Mouse (Mus musculus): ENCODE data around the gene Gab2.

Gab2 gene

DNA sequence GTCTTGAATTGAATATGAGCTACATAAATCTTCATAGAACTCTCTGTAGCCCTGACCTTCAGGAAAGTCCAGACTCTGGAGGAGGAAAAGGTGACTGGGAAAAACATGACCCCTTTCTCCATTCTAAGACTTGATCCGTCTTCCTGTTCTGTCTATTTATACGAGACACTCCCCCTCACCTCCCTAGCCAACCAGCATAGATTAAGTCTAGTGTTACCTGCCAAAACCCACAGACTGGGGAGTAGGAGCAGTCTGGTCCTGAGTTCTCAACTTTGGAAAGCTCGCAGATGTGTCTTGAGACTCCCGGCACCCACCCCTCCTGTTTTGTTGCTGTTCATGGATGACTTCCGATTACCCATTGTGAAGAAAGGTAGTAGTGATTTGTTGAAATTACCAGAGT lies 166.8 kb downstream of the Gab2 start:
- DNase-seq (ENCODE audit: low read depth, low spot score), result no peak

DNA sequence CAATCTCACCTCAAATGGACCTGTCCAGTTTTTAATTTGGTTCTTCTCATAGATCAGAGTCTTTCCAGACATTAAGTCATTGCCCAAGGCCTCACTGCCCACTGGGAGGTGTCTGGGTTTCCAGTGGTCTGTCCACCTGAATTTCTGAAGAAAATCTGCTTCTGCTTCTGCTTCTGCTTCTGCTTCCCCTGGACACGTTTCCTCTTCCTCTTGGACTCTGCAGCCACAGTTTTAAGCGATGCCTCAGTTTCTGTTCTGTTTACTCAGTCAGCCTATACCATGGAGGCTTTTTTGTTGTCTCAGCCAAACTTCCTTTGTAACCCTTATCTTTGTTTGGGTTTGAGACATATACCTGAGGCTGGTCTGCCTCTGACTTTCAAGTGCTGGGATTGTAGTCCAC lies 170.3 kb downstream of the Gab2 start:
- DNase-seq (ENCODE audit: low read depth, low spot score), result no peak

DNA sequence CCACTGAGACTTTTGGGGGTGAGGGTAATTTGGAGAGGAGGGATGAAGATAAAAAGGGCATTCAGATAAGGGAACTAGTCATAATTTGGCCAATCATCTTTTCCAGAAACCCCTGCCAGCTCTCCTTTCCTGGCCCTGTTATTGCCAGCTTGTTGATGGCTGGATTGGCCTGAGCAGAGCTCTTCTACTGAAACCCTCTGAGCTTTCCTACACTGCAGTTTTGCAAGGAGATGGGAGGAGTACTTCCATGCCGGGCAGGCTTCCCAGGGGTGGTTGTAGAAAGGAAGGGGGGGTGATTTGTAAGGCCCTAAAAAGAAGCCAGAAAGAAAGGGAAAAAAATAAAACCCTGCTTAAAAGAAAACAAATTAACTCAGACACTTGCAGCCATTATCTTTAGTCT lies 181.2 kb downstream of the Gab2 start:
- DNase-seq (ENCODE audit: low read depth, low spot score), result no peak

DNA sequence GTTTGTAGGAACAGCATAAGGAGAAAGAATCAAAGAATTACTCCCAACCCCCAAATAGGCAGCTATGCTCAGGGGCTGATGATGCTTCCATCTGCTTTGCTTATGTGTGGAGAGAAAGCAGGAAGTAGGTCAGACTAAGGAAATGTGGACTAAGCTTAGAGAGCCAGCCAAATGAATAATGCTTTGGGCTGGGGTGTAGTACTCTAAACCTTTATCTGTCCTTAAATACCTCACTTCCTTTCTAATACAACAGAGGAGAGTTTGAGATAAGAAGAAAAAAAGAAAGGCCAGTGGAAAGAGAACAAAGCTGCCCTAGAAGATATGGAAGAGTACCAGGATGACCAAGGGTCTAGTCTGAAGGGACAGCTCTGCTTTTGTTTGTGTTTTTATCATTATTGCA lies 189.0 kb downstream of the Gab2 start:
- no peak for DNase-seq (ENCODE audit: low read depth, low spot score)

DNA sequence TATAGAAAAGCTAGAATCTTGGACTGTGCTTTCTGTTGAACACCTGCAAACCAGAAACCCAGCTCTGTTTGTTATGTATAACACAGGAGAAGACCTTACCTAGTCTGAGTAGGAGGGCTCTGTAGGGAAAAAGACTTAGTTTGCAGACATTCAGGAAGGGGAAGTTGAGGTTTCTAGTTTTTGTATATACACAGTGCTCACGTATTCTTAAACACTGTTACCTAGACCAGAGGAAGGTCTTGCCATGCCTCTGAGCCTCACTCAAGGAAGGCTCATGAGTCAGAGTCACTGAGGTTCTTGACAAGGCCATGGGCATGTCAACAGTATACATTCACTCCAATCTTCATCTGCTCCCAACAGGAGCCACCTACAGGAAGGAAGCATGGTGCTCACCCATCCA lies 189.7 kb downstream of the Gab2 start:
- DNase-seq (ENCODE audit: low read depth, low spot score), result no peak

DNA sequence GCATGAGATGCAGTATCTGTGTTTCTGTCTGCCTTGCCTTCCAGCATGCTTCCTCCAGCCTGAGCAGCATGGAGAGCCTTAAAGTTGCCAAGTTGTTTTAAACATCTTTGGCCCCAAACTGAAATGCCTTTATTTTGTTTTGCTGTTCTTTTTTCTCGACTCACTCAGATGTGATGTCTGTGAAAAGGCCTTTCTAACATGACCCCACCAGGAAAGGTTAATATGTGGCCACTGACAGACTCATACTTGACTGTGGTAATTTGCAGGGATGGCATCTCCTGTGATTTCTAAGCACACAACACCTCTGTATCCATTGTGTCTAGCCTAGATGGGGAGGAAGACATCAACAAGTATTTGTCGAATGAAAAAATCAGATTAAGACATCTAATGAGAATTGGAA lies 215.6 kb downstream of the Gab2 start:
- no peak for DNase-seq (ENCODE audit: low read depth, low spot score)

DNA sequence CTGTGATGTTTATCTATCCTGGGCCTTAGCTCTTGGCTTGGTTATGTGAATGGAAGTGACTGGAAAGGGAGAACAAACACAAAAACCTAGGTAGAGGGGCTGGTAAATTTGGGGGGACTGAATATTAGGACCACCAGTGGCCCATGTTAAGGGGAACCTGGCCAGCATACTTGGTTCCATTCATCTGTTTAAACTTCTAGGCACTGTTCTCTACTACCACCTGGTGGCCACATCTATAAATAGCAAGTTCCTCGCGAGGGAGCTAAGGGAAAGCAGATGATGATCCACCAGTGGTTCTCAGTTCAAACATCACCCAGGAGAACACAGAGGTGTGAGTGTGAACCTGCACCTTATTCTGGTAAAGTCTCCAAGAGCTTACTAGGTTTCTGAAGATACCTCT lies 216.1 kb downstream of the Gab2 start:
- DNase-seq (ENCODE audit: low read depth, low spot score), result peak; percentile 55

DNA sequence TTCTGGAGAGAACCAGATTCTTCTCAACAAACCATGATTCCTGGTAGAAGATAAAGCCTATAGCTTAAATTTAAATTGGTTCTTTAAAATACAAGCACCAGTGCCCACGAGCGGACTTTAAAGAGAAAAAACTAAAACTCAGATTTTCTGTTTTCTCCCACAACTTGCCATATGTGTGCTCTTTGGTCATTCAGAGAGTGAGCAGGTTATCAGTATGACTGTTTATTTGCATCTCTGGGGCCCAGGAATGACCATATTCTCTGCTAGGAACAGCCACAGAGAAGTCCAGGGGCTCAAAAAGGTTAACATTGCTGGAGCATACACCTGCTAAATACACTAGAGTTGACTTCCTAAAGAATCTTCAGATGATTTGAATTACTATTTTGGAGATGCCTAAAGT lies 216.9 kb downstream of the Gab2 start:
- DNase-seq (ENCODE audit: low read depth, low spot score), result no peak

DNA sequence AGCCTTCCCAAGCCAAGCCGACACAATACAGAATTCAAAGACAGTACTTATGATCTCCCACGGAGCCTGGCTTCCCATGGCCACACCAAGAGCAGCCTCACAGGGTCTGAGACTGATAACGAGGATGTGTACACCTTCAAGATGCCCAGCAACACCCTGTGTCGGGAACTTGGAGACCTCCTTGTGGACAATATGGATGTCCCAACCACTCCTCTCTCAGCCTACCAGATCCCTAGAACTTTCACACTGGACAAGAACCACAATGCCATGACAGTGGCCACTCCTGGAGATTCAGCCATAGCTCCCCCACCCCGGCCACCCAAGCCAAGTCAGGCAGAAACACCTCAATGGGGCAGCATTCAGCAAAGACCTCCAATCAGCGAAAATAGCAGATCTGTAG lies 217.6 kb downstream of the Gab2 start:
- DNase-seq (ENCODE audit: low read depth, low spot score), result no peak

DNA sequence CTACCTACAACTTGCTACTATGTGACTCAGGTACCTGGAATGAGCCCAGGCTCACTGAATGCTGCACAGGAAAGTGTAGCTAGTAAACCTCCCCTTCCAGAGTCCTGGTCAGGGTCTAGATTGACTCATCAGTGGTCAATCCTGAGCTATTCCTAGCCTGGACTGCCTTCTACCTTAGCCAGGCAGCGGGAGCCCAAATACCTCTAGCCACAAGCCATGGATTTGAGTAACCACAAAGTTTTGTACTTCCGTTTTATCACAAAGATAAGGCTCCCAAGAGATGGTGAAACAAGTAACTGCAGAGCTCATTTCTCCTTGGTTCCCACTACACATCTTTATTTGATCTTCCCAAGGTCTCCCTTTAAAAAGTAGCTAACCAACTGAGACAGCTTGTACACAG lies 219.5 kb downstream of the Gab2 start:
- no peak for DNase-seq (ENCODE audit: low read depth, low spot score)

DNA sequence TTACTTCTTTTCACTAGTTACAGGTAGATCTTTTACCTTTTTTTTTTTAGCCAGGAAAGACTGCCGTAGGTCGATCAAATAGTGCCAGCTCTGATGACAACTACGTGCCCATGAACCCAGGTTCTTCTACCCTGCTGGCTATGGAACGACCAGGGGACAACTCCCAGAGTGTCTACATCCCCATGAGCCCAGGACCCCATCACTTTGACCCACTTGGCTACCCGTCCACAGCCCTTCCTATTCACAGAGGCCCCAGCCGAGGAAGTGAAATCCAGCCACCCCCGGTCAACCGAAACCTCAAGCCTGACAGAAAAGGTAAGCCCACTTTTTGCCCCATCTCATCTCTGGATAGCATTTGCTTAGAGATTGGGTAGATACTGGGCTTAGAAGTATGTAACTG lies 219.9 kb downstream of the Gab2 start:
- DNase-seq (ENCODE audit: low read depth, low spot score), result no peak

DNA sequence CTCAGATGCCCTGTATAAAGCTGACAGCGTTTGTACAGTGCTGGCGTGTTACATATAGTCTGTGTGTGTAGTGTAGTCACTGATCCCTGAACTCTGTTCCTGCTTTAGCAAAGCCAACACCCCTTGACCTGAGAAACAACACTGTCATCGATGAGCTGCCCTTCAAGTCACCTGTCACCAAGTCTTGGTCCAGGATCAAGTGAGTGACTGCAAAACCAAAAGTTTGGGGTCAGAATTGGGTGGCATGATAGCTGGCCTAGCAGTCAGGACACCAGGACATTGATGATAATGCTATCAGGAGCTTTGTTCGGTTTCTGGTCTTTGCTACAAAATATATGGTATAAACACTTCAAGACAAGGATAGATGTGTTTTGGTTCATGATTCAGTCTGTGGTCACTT lies 220.9 kb downstream of the Gab2 start:
- no peak for DNase-seq (ENCODE audit: low read depth, low spot score)

DNA sequence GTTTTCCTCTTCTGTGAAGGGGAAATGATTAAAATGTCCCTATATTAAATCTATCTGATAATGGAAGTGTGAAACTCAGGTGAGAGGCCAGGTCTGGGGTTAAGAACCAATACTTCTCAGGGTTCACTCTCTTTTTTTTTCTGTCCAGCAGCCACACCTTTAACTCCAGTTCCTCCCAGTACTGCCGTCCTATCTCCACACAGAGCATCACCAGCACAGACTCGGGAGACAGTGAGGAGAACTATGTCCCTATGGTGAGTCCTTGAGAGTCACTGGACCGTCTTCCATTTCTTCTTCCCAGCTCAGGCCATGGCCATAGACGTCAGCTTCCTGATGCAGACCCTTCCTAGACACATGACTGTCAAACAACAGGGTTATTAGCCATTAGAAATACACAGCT lies 221.5 kb downstream of the Gab2 start:
- no peak for DNase-seq (ENCODE audit: low read depth, low spot score)

DNA sequence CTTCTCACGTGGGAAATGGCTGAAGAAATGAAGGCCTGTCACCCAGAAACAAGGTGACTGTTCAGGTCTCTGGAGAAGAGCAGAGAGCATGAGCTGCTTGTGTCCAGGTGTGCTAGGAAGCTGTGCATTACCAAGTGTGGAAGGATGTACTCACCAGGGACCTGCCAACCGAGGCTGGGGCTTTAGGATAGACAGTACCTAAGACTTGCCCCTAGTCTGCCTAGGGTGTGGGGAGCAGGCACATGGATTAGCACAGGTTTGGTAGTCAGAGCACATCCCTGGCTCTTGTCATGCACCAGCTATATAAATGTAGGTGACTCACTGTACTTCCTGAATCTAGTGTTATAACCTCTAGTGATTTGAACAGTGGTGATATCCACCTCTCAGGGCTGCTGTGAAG lies 222.2 kb downstream of the Gab2 start:
- DNase-seq (ENCODE audit: low read depth, low spot score), result no peak

DNA sequence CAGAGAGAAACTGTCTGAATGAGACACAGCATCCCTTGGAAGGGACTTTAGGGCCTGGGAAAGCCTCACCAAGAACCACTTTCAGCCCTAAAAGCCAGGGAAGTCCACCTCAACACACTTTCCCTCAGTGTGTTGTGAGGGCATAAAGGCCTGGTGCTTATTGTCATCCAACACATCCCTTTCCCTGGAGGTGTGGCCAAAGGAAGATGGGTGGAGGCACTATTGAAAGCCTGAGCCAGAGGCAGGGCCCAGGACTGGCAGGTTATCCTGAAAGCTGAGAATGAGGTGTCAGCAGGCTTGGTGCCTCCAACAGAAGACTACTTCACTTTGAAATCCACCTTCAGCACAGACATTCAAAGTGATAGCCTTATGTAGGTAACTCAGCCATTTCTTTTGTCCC lies 223.1 kb downstream of the Gab2 start:
- DNase-seq (ENCODE audit: low read depth, low spot score), result no peak

DNA sequence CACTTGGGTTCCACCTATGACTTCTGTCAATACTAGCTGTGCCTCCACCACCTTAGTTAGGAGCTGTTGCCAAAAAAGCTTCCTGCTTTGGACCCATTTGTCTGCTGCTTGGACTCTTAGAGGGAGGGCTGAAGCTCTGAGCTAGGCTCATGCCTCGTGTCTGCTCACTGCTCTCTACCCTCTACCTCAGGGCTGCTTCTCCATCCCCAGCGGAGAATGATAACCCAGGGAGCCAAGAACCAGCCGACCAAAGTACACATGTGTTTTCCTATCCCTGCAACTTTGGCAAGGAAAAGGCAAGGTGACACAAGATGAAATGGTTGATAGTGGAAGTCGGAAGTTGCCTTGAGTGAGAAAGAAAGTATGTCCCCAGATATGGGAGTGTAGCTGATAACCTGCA lies 223.8 kb downstream of the Gab2 start:
- no peak for DNase-seq (ENCODE audit: low read depth, low spot score)

DNA sequence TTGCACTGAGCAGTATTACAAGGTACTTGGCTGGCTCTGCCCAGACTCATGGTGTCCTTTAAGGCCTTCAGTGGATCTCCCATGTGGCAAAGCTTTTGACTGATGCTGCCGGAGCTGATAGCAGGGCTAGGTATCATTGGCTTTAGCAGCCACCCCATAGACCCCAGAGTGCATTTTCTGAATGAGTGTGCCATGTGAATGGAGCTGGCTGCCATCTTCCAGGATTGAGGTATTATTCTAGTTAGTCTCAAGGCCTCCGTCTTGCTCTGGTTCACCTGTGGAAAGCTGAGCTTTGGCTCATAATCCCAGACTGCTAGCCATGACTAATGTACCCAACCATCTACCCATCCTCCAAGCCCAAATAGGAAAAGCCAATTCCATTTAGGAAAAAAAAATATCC lies 225.4 kb downstream of the Gab2 start:
- DNase-seq (ENCODE audit: low read depth, low spot score), result no peak

DNA sequence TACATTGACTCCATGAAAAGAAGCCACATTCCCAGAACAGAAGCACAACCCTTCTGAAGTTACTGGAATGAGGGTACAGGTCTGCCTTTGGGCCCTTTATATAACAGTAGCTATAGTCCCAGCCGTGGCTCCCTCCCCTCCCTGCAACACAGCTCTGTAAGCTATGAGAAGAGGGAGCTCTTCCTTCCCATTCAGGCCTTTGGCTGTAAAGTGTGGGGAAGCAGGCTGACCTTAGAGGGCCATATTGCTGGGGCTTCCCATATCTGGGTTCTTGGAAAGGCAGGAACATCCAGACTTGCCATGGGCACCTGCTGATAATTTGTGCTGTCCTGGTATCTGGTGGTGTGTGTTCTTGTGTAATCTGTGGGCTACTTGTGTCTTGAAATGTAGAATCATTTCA lies 226.2 kb downstream of the Gab2 start:
- DNase-seq (ENCODE audit: low read depth, low spot score), result no peak

DNA sequence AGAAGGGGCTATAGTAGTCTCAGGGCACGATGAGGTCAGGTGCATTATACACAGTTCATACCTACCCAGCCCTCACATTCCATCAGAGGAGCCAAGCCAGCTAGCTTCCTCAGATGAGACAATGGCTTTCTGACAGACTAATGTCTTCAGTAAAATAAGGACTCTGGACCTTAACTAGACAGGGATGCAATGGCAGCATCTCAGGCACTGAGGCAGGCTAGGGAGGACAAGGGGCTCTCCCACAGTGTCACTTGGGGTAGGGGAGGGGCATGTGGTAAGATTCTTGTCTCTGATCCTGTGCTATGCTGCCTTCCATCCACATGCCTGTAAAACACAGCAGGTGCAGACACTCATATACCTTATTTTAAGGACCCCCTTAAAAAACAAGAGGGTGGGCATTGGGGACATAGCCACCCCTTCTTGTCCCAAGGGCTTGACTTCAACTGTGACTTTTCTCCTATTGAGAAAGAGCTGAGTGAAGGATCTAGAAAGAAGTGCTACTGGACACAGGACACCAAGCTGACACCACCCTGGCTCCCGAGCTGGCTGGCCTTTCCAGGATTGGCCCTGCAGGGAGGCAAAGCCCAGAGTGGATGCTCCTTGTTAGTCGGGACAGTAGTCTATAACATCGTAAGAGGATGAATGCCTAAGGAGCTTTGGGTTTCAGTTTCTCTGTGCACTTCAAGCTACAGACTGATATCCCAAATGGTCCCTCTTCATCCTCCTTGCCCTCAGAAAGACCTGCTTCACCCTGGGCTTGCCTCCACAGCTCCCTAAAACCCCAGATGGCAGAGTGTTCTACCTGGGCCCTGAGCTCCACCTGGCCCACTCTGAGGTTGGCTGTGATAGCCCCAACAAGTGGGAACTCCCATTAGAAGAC lies 228.3 kb downstream of the Gab2 start:
- DNase-seq (ENCODE audit: low read depth, low spot score), result no peak

DNA sequence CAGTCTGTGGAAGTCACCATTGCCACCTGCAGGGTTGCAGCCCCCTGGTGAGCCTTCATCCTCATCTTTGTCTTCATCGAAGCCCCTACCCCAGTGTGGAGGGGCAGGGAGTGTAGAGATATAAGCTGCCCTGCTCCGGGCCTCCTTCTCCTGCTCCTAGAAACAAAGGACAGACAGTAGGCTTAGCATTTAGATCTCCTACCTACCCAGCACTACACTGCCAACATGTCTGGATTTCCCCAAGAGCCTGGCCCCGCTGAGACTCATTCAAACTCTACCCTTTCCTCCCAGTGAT lies 228.9 kb downstream of the Gab2 start:
- DNase-seq (ENCODE audit: low read depth, low spot score), result no peak

DNA sequence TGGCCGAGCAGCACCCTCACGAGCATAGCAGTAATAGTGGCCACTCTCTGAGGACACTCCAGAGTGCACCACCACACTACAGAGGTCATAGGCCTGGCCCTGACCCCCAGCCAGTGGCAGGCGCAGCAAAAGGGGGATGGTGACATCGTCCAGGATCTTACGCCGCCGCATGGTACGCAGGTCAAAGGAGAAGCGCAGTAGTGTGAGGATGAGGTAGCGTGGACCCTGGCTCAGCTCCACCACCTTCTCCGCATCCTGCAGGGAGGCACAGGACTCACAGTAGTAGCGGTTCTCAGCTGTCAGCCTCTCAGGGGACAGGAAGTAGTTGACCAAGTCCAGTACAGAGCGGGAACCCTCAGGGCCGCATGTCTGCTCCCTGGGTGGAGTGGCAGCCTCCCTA lies 230.2 kb downstream of the Gab2 start:
- no peak for DNase-seq (ENCODE audit: low read depth, low spot score)

DNA sequence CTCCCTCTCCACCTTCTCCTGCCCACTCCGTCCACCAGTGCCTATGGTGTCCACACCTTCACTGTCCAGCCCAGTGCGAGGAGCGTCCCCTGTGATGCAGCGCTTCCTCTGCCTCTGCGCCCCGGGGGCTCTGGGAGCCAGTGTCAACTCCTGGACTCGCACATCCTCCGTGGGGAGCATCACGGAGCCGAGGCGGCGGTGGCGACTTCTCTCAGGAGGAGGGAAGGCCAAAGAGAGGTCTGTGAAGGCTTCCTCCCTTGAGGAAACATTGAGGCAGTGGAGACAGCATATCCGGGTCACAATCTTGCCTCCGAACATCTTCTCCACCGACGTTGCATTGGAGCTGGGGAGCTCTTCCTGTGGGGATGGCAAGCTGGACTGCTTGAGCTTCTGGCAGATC lies 230.8 kb downstream of the Gab2 start:
- no peak for DNase-seq (ENCODE audit: low read depth, low spot score)

DNA sequence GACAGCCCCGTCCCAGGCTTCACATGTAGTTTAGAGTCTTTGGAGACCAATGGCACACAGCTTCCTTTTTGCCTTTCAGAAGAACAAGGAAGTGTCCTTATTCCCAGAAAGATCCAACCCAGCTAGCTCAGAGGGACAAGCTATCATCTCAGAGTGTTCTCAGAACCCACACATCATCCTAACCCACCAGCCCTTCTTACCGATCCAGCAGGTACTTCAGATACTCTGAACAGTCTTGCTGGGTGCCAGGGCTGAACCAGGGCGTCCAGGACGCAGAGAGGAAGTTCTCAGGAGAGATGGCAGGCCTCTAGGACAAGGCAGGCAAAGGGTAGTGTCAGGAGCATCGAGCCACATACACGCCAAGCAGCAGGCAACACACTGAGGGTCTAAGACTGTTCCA lies 231.5 kb downstream of the Gab2 start:
- no peak for DNase-seq (ENCODE audit: low read depth, low spot score)

DNA sequence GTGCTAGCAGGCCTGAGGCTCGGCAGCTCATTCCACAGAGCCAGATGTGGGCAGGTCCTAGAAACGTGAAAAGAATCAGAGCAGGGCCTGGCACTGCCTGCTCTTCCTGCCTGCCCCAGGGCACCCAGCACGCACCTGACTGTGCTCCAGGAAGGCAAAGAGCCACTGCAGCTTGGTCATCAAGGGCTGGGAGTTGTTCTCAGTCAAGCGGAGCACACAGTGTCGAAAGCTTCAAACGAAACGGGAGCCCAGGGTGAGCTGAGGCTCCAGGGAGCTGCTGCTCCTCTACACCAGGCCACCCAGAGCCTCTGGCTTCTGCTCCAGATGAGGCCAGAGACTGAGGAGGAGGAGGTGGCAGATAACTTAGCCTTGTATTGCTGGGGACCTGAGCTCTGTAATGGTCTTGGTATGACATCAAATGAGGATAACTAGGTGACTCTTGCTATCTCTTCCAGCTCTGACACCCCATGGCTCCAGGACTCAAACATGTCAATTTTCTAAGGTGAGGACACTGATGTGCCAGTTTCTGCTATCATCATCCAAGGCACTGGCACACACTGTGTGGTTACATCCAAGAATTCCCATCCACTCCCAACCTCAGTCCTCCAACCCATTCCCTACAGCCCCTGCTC lies 232.1 kb downstream of the Gab2 start:
- DNase-seq (ENCODE audit: low read depth, low spot score), result no peak
